Mouse (Mus musculus): ENCODE measurements around the gene Insc. TPM values are rescaled to one million over a fixed set of nuclear protein-coding genes. Genes with fewer than 3 reads are reported as not detected.

The Insc gene
- polyA plus RNA-seq, 1 experiment, result not detected

- TF ChIP-seq CTCF (IDR thresholded peaks at IDR 0.05; ENCODE audit: low read depth, low read length) (no peak), POLR2A (IDR thresholded peaks at IDR 0.05; ENCODE audit: borderline replicate concordance, low read depth, low read length) (no peak)
- no peak overlapping the region for H3K4me3 ChIP-seq (ENCODE audit: insufficient read depth, low read length)
- H3K27ac ChIP-seq (ENCODE audit: insufficient read depth, low read depth, low read length), result no peak overlapping the region
- no peaks in the 10 kb centered on the region for H3K4me1 ChIP-seq (ENCODE audit: control insufficient read depth, insufficient read depth, low read length)
Measured at GRCm38 (mm10) chr7:114842644-114843211, 99.2 kb downstream of the Insc start.

GRCm38 (mm10) chr7:114847179-114847578, 103.7 kb downstream of the Insc start:
- no peak overlapping the region for H3K4me3 ChIP-seq (ENCODE audit: insufficient read depth, low read length)
- TF ChIP-seq POLR2A (IDR thresholded peaks at IDR 0.05; ENCODE audit: borderline replicate concordance, low read depth, low read length), result no peak
- H3K4me1 ChIP-seq (ENCODE audit: control insufficient read depth, insufficient read depth, low read length), result no peaks in the 10 kb centered on the region
- H3K27ac ChIP-seq (ENCODE audit: insufficient read depth, low read depth, low read length), result no peak overlapping the region

GRCm38 (mm10) chr7:114852387-114852786, 108.9 kb downstream of the Insc start:
- H3K4me1 ChIP-seq (ENCODE audit: control insufficient read depth, insufficient read depth, low read length), result no peaks in the 10 kb centered on the region
- no peak overlapping the region for H3K4me3 ChIP-seq (ENCODE audit: insufficient read depth, low read length)
- H3K27ac ChIP-seq (ENCODE audit: insufficient read depth, low read depth, low read length), result no peak overlapping the region
- TF ChIP-seq CTCF (IDR thresholded peaks at IDR 0.05; ENCODE audit: low read depth, low read length) (no peak), POLR2A (IDR thresholded peaks at IDR 0.05; ENCODE audit: borderline replicate concordance, low read depth, low read length) (no peak)

- no peaks in the 10 kb centered on the region for H3K4me1 ChIP-seq (ENCODE audit: control insufficient read depth, insufficient read depth, low read length)
- H3K27ac ChIP-seq (ENCODE audit: insufficient read depth, low read depth, low read length), result no peak overlapping the region
- TF ChIP-seq POLR2A (IDR thresholded peaks at IDR 0.05; ENCODE audit: borderline replicate concordance, low read depth, low read length) (no peak), CTCF (IDR thresholded peaks at IDR 0.05; ENCODE audit: low read depth, low read length) (no peak)
Measured at GRCm38 (mm10) chr7:114854169-114854568, 110.7 kb downstream of the Insc start.

GRCm38 (mm10) chr7:114860858-114861523, 117.5 kb downstream of the Insc start:
- Histone ChIP-seq H3K4me3 (ENCODE audit: insufficient read depth, low read length) (no peak overlapping the region), H3K27ac (ENCODE audit: insufficient read depth, low read depth, low read length) (no peak overlapping the region), H3K4me1 (ENCODE audit: control insufficient read depth, insufficient read depth, low read length) (no peaks in the 10 kb centered on the region)
- no peak for TF ChIP-seq POLR2A (IDR thresholded peaks at IDR 0.05; ENCODE audit: borderline replicate concordance, low read depth, low read length)
- no peak for TF ChIP-seq CTCF (IDR thresholded peaks at IDR 0.05; ENCODE audit: low read depth, low read length)

More at GRCm38 (mm10) chr7:114854169-114854568, 110.7 kb downstream of the Insc start:
- no peak overlapping the region for H3K4me3 ChIP-seq (ENCODE audit: insufficient read depth, low read length)

- Histone ChIP-seq H3K27ac (ENCODE audit: insufficient read depth, low read depth, low read length) (no peak overlapping the region), H3K4me3 (ENCODE audit: insufficient read depth, low read length) (no peak overlapping the region), H3K4me1 (ENCODE audit: control insufficient read depth, insufficient read depth, low read length) (no peaks in the 10 kb centered on the region)
- TF ChIP-seq POLR2A (IDR thresholded peaks at IDR 0.05; ENCODE audit: borderline replicate concordance, low read depth, low read length) (no peak), CTCF (IDR thresholded peaks at IDR 0.05; ENCODE audit: low read depth, low read length) (no peak)
Measured at GRCm38 (mm10) chr7:114873315-114874012, 130.0 kb downstream of the Insc start.

GRCm38 (mm10) chr7:114874032-114874441, 130.5 kb downstream of the Insc start:
- no peaks in the 10 kb centered on the region for H3K4me1 ChIP-seq (ENCODE audit: control insufficient read depth, insufficient read depth, low read length)
- TF ChIP-seq POLR2A (IDR thresholded peaks at IDR 0.05; ENCODE audit: borderline replicate concordance, low read depth, low read length) (no peak), CTCF (IDR thresholded peaks at IDR 0.05; ENCODE audit: low read depth, low read length) (no peak)
- H3K27ac ChIP-seq (ENCODE audit: insufficient read depth, low read depth, low read length), result no peak overlapping the region

GRCm38 (mm10) chr7:114874579-114874978, 131.1 kb downstream of the Insc start:
- H3K4me1 ChIP-seq (ENCODE audit: control insufficient read depth, insufficient read depth, low read length), result no peaks in the 10 kb centered on the region
- no peak overlapping the region for H3K4me3 ChIP-seq (ENCODE audit: insufficient read depth, low read length)
- no peak overlapping the region for H3K27ac ChIP-seq (ENCODE audit: insufficient read depth, low read depth, low read length)
- TF ChIP-seq POLR2A (IDR thresholded peaks at IDR 0.05; ENCODE audit: borderline replicate concordance, low read depth, low read length) (no peak), CTCF (IDR thresholded peaks at IDR 0.05; ENCODE audit: low read depth, low read length) (no peak)

More at GRCm38 (mm10) chr7:114874032-114874441, 130.5 kb downstream of the Insc start:
- no peak overlapping the region for H3K4me3 ChIP-seq (ENCODE audit: insufficient read depth, low read length)

- Histone ChIP-seq H3K27ac (ENCODE audit: insufficient read depth, low read depth, low read length) (no peak overlapping the region), H3K4me3 (ENCODE audit: insufficient read depth, low read length) (no peak overlapping the region), H3K4me1 (ENCODE audit: control insufficient read depth, insufficient read depth, low read length) (no peaks in the 10 kb centered on the region)
- TF ChIP-seq CTCF (IDR thresholded peaks at IDR 0.05; ENCODE audit: low read depth, low read length) (no peak), POLR2A (IDR thresholded peaks at IDR 0.05; ENCODE audit: borderline replicate concordance, low read depth, low read length) (no peak)
Measured at GRCm38 (mm10) chr7:114883602-114884001, 140.1 kb downstream of the Insc start.

GRCm38 (mm10) chr7:114886933-114887332, 143.4 kb downstream of the Insc start:
- no peak overlapping the region for H3K27ac ChIP-seq (ENCODE audit: insufficient read depth, low read depth, low read length)
- H3K4me3 ChIP-seq (ENCODE audit: insufficient read depth, low read length), result no peak overlapping the region
- no peaks in the 10 kb centered on the region for H3K4me1 ChIP-seq (ENCODE audit: control insufficient read depth, insufficient read depth, low read length)
- TF ChIP-seq CTCF (IDR thresholded peaks at IDR 0.05; ENCODE audit: low read depth, low read length) (no peak), POLR2A (IDR thresholded peaks at IDR 0.05; ENCODE audit: borderline replicate concordance, low read depth, low read length) (no peak)
